Mouse (Mus musculus): ENCODE data around the gene Gm3739.
"Not testable (repeated sequence)": the region's sequence is repeated elsewhere in the genome, so short reads cannot be mapped to it uniquely, and the experiment has no call there.

The Gm3739 gene

DNA sequence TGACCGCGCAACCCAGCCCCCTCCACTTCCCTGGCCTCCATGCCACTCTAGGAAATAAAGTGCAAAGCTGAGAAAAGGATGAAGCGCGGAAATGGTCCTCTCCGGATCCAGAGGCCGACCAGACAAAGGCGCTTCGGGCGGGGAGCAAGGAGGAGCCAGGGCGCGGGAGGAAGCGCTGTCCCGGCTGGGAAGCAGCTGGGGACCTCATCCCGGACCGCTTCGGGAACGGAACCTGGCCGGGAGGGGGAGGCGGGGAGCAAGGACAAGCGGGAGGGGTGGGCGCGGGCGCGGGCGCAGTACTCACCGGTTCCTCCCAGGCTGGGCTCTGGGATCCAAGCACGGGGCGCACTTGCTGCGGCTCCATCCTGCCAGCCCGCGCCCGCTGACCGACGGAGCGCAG is at the start of gene Gm3739:
Gene Gm3739, minus strand, starts transcription at position 389 of the 400 bp plus-strand sequence.
- DNase-seq (ENCODE audit: low read depth): not testable (repeated sequence)

GRCm38 (mm10) chr14:7332295-7332694 is 17.4 kb upstream of the Gm3739 start, which contains the start of gene Gm5797:
Gene Gm5797 (minus strand): TSS chr14:7332395.
- DNase-seq (ENCODE audit: low read depth): not testable (repeated sequence)

DNA sequence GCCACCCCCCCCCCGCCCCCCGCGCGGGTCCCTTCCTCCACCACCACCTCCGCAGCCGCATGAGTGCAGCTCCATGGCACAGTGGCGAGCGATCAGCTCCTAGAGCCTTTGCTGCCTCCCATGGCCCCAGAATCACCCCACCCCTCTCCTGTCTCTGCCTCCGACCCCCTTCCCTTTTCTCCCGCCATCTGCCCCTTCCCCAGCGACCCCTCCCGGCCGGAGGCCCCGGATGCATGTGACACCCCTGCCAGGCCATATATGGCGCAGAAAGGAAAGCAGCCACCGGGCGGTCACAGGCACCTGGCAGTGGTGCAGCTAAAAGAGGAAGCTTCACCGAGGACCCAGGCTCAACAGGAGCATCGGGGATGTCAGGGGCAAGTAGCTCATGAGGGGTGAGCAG is 244 bp upstream of the Gm3739 start:
- not testable (repeated sequence) for DNase-seq (ENCODE audit: low read depth)

DNA sequence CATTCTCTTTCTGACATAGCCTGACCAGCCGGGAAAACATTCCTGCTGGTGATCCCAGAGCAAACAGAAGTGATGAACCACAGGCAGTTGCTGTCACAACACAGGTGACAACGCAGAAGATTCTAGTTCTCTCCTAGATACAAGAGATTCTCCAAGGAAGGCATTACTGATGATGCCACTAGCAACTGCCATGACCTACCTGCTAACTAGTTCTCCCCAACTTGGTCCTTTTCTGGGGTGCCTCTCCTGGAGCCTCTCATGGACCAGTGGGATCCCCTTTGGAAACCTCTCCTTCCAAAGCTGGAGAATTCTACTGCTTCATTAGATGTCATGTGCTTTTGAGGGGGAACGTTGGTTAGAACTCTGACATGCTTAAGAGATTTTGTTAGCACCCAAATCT is 50.2 kb downstream of the Gm3739 start, which contains the start of gene Gm3727:
Gene Gm3727, minus strand, starts transcription at position 101 of the 400 bp plus-strand sequence.
- not testable (repeated sequence) for DNase-seq (ENCODE audit: low read depth)
